Mouse (Mus musculus) Muller cell, postnatal 12 days (primary cell): ENCODE data around the gene Shtn1.

Source experiments
- DNase-seq: peaks from one replicate; pipeline ENCODE4 v3.0.0-alpha.2; 2015; ENCODE audit errors: inconsistent ontology term

The Shtn1 gene

GRCm38 (mm10) chr19:58968731-58969506, 107.0 kb downstream of the Shtn1 start:
- DNase-seq, result no peak

- DNase-seq, result no peak
Measured at GRCm38 (mm10) chr19:58963011-58963410, 112.9 kb downstream of the Shtn1 start.

GRCm38 (mm10) chr19:58954779-58955178, 121.1 kb downstream of the Shtn1 start:
- no peak for DNase-seq

GRCm38 (mm10) chr19:58952236-58952635, 123.7 kb downstream of the Shtn1 start:
- no peak for DNase-seq

GRCm38 (mm10) chr19:58951521-58951920, 124.4 kb downstream of the Shtn1 start:
- no peak for DNase-seq

- DNase-seq, result no peak
Measured at GRCm38 (mm10) chr19:58945959-58946358, 129.9 kb downstream of the Shtn1 start.

GRCm38 (mm10) chr19:58942841-58943828, 132.8 kb downstream of the Shtn1 start, which contains the start of the genes Eno4 and Hspa12a:
Gene Eno4, plus strand, starts transcription at chr19:58943425.
Gene Hspa12a, minus strand, starts transcription at chr19:58943654.
- peak; percentile 96 for DNase-seq

GRCm38 (mm10) chr19:58933062-58933461, 142.8 kb downstream of the Shtn1 start:
- DNase-seq, result no peak

- DNase-seq, result peak; percentile 82
Measured at GRCm38 (mm10) chr19:58931081-58931800, 144.7 kb downstream of the Shtn1 start.
